ENCODE assay signal across 30 mouse cellular contexts in genomic region chr8:76478966-76479365, GRCm38 (mm10).
A peak's percentile ranks its signal among the peaks of the same experiment; 100 is the strongest.
DNase-seq lines count a peak whose midpoint lies in the region; ATAC-seq and TF ChIP-seq lines count a peak whose summit lies in the region.
"Had no signal": no experiment of that assay in that cellular context is flagged by ENCODE, and none has a peak within 500 bp of the region (broad histone marks: within the 10 kb centered on the region; RNA-seq: fewer than 3 reads in every experiment).

No protein-coding gene starts in this region.

- no peak overlapping the region for H3K27ac ChIP-seq in stomach, postnatal 0 days (replicated peaks)
- H3K27ac ChIP-seq: embryonic facial prominence, embryonic 10.5 days; embryonic facial prominence, embryonic 13.5 days; forebrain, embryonic 10.5 days; forebrain, embryonic 13.5 days; heart, adult 2 months; heart, embryonic 10.5 days; heart, embryonic 13.5 days; hindbrain, embryonic 15.5 days; intestine, embryonic 15.5 days had no signal

- intact Hi-C loops in left cerebral cortex, postnatal 10 days (cut with DNase I): no loop called here
- intact Hi-C loops in left cerebral cortex, postnatal 36 days (cut with DNase I): no loop called here

- no peak for ATAC-seq in stomach, postnatal 0 days (ENCODE audit: low FRiP score, low TSS enrichment)
- ATAC-seq: forebrain, embryonic 13.5 days; forebrain, embryonic 16.5 days; intestine, embryonic 15.5 days; Patski had no signal

- no peaks in the 10 kb centered on the region for H3K36me3 ChIP-seq in stomach, postnatal 0 days (ENCODE audit: control insufficient read depth, insufficient read depth, low read length)
- H3K36me3 ChIP-seq: embryonic facial prominence, embryonic 10.5 days; embryonic facial prominence, embryonic 13.5 days; forebrain, embryonic 10.5 days; G1E; heart, embryonic 10.5 days; heart, embryonic 13.5 days; hindbrain, embryonic 15.5 days; intestine, embryonic 15.5 days had no signal

- peak; percentile 2 to 5 for DNase-seq in cerebellum, postnatal 14 days
- DNase-seq in cerebellum, adult 11-12 months: no peak
- peak; percentile 3 to 13 for DNase-seq in left cerebral cortex, postnatal 10 days (ENCODE audit: extremely low spot score in 1 of 2, low spot score in 2 of 2)
- DNase-seq in left cerebral cortex, postnatal 36 days (ENCODE audit: low spot score in 2 of 2): no peak
- DNase-seq in gonadal fat pad, adult 2 months (ENCODE audit: low read depth): peak; percentile 65
- DNase-seq in stomach, postnatal 0 days (ENCODE audit: low spot score): no peak
- no peak for DNase-seq in adrenal gland, adult 8-10 months
- DNase-seq: adrenal gland, postnatal 14 days; B cell, adult 2 months; cerebellum, adult 11 months; cerebellum, adult 8-10 months; cerebellum, postnatal 36 days; embryo, embryonic 11 days; gastrocnemius, postnatal 25 days; heart, adult 2 months; heart, postnatal 14 days; heart, postnatal 4 days had no signal

- no peaks in the 10 kb centered on the region for H3K4me1 ChIP-seq in stomach, postnatal 0 days (replicated peaks; ENCODE audit: control insufficient read depth, insufficient read depth)
- H3K4me1 ChIP-seq: embryonic facial prominence, embryonic 10.5 days; embryonic facial prominence, embryonic 13.5 days; forebrain, embryonic 10.5 days; forebrain, embryonic 13.5 days; heart, embryonic 10.5 days; heart, embryonic 13.5 days; hindbrain, embryonic 15.5 days; intestine, embryonic 15.5 days had no signal

- no peak overlapping the region for H3K9ac ChIP-seq in stomach, postnatal 0 days (ENCODE audit: low read length)
- H3K9ac ChIP-seq: embryonic facial prominence, embryonic 13.5 days; forebrain, embryonic 13.5 days; heart, embryonic 13.5 days; hindbrain, embryonic 15.5 days; intestine, embryonic 15.5 days had no signal

- no peaks in the 10 kb centered on the region for H3K27me3 ChIP-seq in stomach, postnatal 0 days (ENCODE audit: control insufficient read depth, insufficient read depth, low read length)
- H3K27me3 ChIP-seq: CH12.LX; embryonic facial prominence, embryonic 13.5 days; forebrain, embryonic 13.5 days; heart, embryonic 13.5 days; hindbrain, embryonic 15.5 days; intestine, embryonic 15.5 days; Patski had no signal

- TF ChIP-seq CTCF in stomach, postnatal 0 days (IDR thresholded peaks at IDR 0.05; ENCODE audit: low read depth): peak; percentile 32

- no peaks in the 10 kb centered on the region for H3K9me3 ChIP-seq in stomach, postnatal 0 days (ENCODE audit: control insufficient read depth, low read length)
- H3K9me3 ChIP-seq: embryonic facial prominence, embryonic 10.5 days; embryonic facial prominence, embryonic 13.5 days; forebrain, embryonic 10.5 days; forebrain, embryonic 13.5 days; heart, embryonic 10.5 days; heart, embryonic 13.5 days; hindbrain, embryonic 15.5 days; intestine, embryonic 15.5 days had no signal

- 69% methylated on average over 4 of the region's 4 CpGs for WGBS in stomach, postnatal 0 days

- no peak overlapping the region for H3K4me2 ChIP-seq in stomach, postnatal 0 days (replicated peaks; ENCODE audit: low read depth)
- H3K4me2 ChIP-seq: embryonic facial prominence, embryonic 13.5 days; forebrain, embryonic 13.5 days; heart, embryonic 13.5 days; hindbrain, embryonic 15.5 days; intestine, embryonic 15.5 days had no signal

- TF ChIP-seq EP300 in stomach, postnatal 0 days (optimal IDR thresholded peaks at IDR 0.05): no peak

- H3K4me3 ChIP-seq in stomach, postnatal 0 days (ENCODE audit: low read depth, low read length): no peak overlapping the region
- H3K4me3 ChIP-seq: embryonic facial prominence, embryonic 10.5 days; embryonic facial prominence, embryonic 13.5 days; erythroblast, embryonic 14.5 days; forebrain, embryonic 10.5 days; forebrain, embryonic 13.5 days; heart, adult 2 months; heart, embryonic 10.5 days; heart, embryonic 13.5 days; hindbrain, embryonic 15.5 days; intestine, embryonic 15.5 days had no signal

Comparison
In these comparisons a context has a peak if more than half of its experiments do, and no peak if none do; other contexts are left out.
1. DNase-seq: peak in cerebellum, postnatal 14 days (2 of 2), left cerebral cortex, postnatal 10 days (2 of 2) and gonadal fat pad, adult 2 months (single experiment); none in cerebellum, adult 11-12 months (single experiment), left cerebral cortex, postnatal 36 days (0 of 2), stomach, postnatal 0 days (single experiment) and adrenal gland, adult 8-10 months (single experiment).